Mouse (Mus musculus) T-helper 2 cell (primary cell): Measurements from ENCODE around the gene Spns2.

Experiments
- in situ Hi-C: fragments of 300-600 bp; cut with MboI, MseI; formaldehyde crosslinking; loops from one replicate; pipeline ENCODE4 v1.15.1; 2025; ENCODE audit warnings: high pct_unique_total_duplicates

Gene Spns2

GRCm38 (mm10) chr11:72474926-72475325 is 14.8 kb downstream of the Spns2 start:
- in situ Hi-C loops: no loop called here

- in situ Hi-C loops: no loop called here
Measured at GRCm38 (mm10) chr11:72473540-72473939, 16.2 kb downstream of the Spns2 start.

- in situ Hi-C loops: no loop called here
Measured at GRCm38 (mm10) chr11:72471381-72471780, 18.3 kb downstream of the Spns2 start.

- in situ Hi-C loops: no loop called here
Measured at GRCm38 (mm10) chr11:72470004-72470403, 19.7 kb downstream of the Spns2 start.

- in situ Hi-C loops: no loop called here
Measured at GRCm38 (mm10) chr11:72469217-72469616, 20.5 kb downstream of the Spns2 start.

GRCm38 (mm10) chr11:72468525-72468924 is 21.2 kb downstream of the Spns2 start:
- in situ Hi-C loops: no loop called here

GRCm38 (mm10) chr11:72466694-72467507 is 22.8 kb downstream of the Spns2 start:
- in situ Hi-C loops: no loop called here

- in situ Hi-C loops: no loop called here
Measured at GRCm38 (mm10) chr11:72465978-72466693, 23.6 kb downstream of the Spns2 start.

GRCm38 (mm10) chr11:72464821-72465220 is 24.9 kb downstream of the Spns2 start:
- in situ Hi-C loops: no loop called here

GRCm38 (mm10) chr11:72461500-72461981 is 28.2 kb downstream of the Spns2 start:
- in situ Hi-C loops: no loop called here

GRCm38 (mm10) chr11:72458502-72458901 is 31.2 kb downstream of the Spns2 start:
- in situ Hi-C loops: no loop called here

GRCm38 (mm10) chr11:72457995-72458496 is 31.7 kb downstream of the Spns2 start:
- in situ Hi-C loops: no loop called here

- in situ Hi-C loops: no loop called here
Measured at GRCm38 (mm10) chr11:72455694-72456093, 34.0 kb downstream of the Spns2 start.

GRCm38 (mm10) chr11:72453105-72453953 is 36.4 kb downstream of the Spns2 start:
- in situ Hi-C loops: no loop called here

- in situ Hi-C loops: no loop called here
Measured at GRCm38 (mm10) chr11:72452140-72452665, 37.5 kb downstream of the Spns2 start.

- in situ Hi-C loops: loop anchor here (25.0 kb wide), 1 partner anchor 1435 kb away; the partner anchor contains the start of genes Derl2, Dhx33 and Mis12
Measured at GRCm38 (mm10) chr11:72447475-72447874, 42.2 kb downstream of the Spns2 start.

- in situ Hi-C loops: loop anchor here (25.0 kb wide), 1 partner anchor 1434 kb away; the partner anchor contains the start of genes Derl2, Dhx33 and Mis12
Measured at GRCm38 (mm10) chr11:72446311-72447105, 43.2 kb downstream of the Spns2 start.

- in situ Hi-C loops: loop anchor here (5.0 to 25.0 kb wide), 2 partner anchors 224 to 1429 kb away; partner anchors contain the start of genes Derl2, Dhx33, Med31 and Mis12
Measured at GRCm38 (mm10) chr11:72440965-72441664, 48.6 kb downstream of the Spns2 start, which contains the start of gene Mybbp1a. TSS of gene Mybbp1a (plus strand) at chr11:72441355.

GRCm38 (mm10) chr11:72440597-72440964 is 49.1 kb downstream of the Spns2 start:
- in situ Hi-C loops: loop anchor here (5.0 to 25.0 kb wide), 2 partner anchors 223 to 1428 kb away; partner anchors contain the start of genes Derl2, Dhx33, Med31 and Mis12
